Mouse (Mus musculus) left cerebral cortex, adult 8-10 months (tissue): ENCODE results near the gene Cbx7. TPM values are rescaled to one million over a fixed set of nuclear protein-coding genes. Genes with fewer than 3 reads are reported as not detected.

Source experiments
- microRNA-seq, 2 experiments: library from miRNA; unstranded; fragments of <30 nt; microRNA quantifications; one replicate each; pipeline ENCODE4 v1.2.0; 2022
- total RNA-seq, 4 experiments: library from RNA; stranded (reverse); gene quantifications; 2 replicates each; pipeline ENCODE4 v1.2.4; 2022

The Cbx7 gene
- total RNA-seq, 4 experiments from 2014 or later, result 51.4 to 59.9 (median 55.5) TPM

Small RNAs within 50 kb of the gene (microRNA-seq; reads per million reads assigned to microRNA genes)
- 2.2 to 2.3 reads per million in 2 experiments for gene Mir7213

Other genes with a start within 250 kb of the Cbx7 start
- 10 to 100 TPM; 50.4 to 71.2 (median 63.2) TPM for gene Sun2, start 228.6 kb downstream of the Cbx7 start, total RNA-seq
- 10 to 100 TPM; 49.3 to 56.8 (median 52.9) TPM for gene Dnal4, start 193.3 kb downstream of the Cbx7 start, total RNA-seq
- gene Nptxr, start 166.4 kb downstream of the Cbx7 start, total RNA-seq, result 100 to 1,000 TPM; 506 to 553 (median 527) TPM
- gene Npcd, start 136.9 kb downstream of the Cbx7 start, total RNA-seq, result 10 to 100 TPM; 14.8 to 25.9 (median 19.3) TPM
- 100 to 1,000 TPM; 293 to 319 (median 310) TPM for gene Cbx6, start 136.4 kb downstream of the Cbx7 start, total RNA-seq
- 1 to 10 TPM; 4.3 to 8.1 (median 6.0) TPM for gene Apobec3, start 79.5 kb downstream of the Cbx7 start, total RNA-seq
- gene Pdgfb, start 43.9 kb upstream of the Cbx7 start, total RNA-seq, result 10 to 100 TPM; 26.4 to 31.9 (median 28.1) TPM
- gene Syngr1, start 120.2 kb upstream of the Cbx7 start, total RNA-seq, result 100 to 1,000 TPM; 430 to 460 (median 440) TPM
- 100 to 1,000 TPM; 506 to 560 (median 527) TPM for gene Rpl3, start 120.7 kb upstream of the Cbx7 start, total RNA-seq
- 10 to 100 TPM; 24.4 to 30.0 (median 26.9) TPM for gene Tab1, start 162.0 kb upstream of the Cbx7 start, total RNA-seq
- 100 to 1,000 TPM; 118 to 134 (median 124) TPM for gene Mgat3, start 202.6 kb upstream of the Cbx7 start, total RNA-seq